Mouse (Mus musculus) right cerebral cortex, postnatal 36 days (tissue): ENCODE data around the gene Eef1e1.
"Not testable (repeated sequence)": the region's sequence is repeated elsewhere in the genome, so short reads cannot be mapped to it uniquely, and the experiment has no call there.

Experiments
- DNase-seq, 2 experiments: peaks; one replicate each; pipeline ENCODE4 v3.0.0; 2022; ENCODE audit warnings: low spot score in 2 of 2, mixed read lengths in 1 of 2

The Eef1e1 gene

DNA sequence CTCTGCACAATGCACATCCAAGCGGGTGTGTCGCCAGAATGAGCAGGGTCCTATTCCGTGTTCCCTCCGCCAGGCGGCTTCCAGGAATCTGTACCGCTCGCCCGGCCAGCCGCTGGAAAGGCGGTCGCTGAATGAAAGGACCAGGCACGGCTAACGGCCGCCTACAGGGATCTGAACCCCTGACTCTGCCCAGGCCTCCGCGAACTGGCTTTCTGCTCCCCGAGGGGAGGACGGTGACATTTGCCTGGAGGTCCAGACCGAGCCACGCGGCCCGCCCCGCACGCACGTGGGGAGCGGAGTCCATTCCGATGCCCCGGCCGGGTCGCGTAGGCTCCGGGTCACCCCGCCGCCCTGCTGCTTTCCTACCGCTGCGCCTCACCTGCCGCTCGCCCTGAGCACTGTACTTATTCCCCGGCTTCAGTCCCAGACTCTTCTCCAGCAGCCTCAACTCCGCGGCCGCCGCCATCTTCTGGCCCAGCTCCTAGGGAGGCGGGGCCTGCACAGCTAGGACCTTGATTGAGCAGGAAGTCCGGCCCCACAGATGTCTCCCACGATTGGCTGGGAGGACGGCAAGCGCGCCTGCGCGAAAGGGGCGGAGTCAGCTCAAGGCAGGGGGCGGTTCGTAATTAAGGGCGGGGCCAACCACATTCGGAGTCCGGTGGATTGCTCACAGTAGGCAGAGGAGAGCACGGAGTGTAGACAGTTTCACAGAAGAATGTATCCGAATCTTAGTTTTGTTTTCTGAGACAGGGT, at the start of gene Eef1e1:
TSS of gene Eef1e1 (minus strand) at position 531 of the 753 bp plus-strand sequence.
- peak; percentile 88 to 92 for DNase-seq

DNA sequence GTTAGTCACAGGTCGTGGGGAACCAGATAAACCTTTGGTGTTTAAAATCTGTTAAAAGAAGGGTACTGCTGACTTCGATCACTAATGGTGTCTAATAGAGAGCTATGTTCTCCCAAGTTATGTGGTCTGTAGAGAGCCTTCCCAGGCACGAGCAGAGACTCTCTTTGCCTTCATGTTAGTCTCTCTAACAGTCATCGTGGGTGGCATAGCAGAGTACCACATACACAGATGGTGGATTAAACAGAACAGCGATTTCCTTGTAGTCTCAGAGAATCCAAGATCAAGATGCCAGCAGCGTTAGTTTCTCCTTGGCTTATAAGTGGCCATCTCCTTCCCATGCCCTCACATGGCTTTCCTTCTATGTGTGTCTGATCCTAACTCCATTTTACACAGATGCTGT, 32.0 kb upstream of the Eef1e1 start:
- no peak for DNase-seq

GRCm38 (mm10) chr13:38690028-38690427, 31.2 kb upstream of the Eef1e1 start:
- peak; percentile 11 to 34 for DNase-seq

- no peak for DNase-seq
These were observed 29.9 kb upstream of the Eef1e1 start for GRCm38 (mm10) chr13:38688761-38689160.

GRCm38 (mm10) chr13:38672336-38672735, 13.5 kb upstream of the Eef1e1 start:
- no peak for DNase-seq

DNA sequence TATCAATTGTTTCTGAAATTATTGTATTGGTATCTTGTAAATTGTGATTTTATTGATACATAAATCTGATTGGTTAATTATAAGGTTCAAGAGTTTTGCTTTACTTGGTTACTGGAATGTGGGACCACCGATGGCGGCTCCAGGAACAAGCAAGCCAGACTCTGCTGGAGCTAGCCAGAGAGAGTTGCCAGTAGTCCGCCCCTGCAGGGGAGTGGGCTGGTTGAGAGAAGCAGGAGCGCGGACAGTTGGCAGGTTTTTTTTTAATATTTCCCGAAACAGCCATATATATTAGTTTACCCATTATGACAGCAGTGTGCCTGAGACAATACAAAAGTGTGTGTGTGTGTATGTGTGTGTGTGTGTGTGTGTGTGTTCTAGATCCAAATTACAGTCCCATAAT, 12.6 kb upstream of the Eef1e1 start:
- DNase-seq, result not testable (repeated sequence)

DNA sequence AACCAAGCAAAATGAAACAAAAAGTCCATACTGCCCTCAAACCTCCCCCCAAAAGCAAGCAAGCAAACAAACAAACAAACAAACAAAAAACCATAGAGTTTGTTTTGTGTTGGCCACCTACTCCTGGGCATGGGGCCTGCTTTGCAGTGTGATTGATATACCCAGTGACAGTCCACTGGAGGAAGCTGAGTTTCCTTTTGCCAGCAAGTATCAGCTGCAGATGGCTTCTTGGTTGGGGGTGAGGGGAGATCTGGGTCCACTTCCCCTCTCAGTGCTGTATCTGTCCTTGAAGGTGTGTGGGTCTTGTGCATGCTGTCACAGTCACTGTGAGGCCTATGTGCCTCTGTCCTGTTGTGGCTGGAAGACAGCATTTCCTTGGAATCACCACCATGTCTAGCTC, 11.2 kb upstream of the Eef1e1 start:
- no peak for DNase-seq

DNA sequence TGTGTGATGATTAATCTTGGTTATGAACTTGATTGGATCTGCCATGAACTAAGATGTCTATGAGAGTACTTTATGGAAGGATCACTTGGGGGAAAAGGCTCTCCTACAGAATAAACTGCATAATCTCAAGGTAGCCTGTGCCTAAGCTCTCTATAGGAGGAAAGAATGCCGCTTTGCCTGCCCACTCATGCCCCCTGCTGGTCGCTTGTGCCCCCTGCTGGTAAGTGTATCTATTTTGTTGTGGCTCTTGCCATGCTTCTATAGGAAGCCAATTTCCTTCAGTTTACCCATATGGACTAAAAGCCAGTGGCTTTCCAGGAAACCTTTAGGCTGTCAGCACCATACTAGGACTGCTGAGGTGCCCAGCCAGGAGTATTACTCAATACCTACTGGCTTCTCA, 9.7 kb upstream of the Eef1e1 start:
- no peak for DNase-seq

- no peak for DNase-seq
These were observed 5.9 kb upstream of the Eef1e1 start for GRCm38 (mm10) chr13:38664753-38665152.

DNA sequence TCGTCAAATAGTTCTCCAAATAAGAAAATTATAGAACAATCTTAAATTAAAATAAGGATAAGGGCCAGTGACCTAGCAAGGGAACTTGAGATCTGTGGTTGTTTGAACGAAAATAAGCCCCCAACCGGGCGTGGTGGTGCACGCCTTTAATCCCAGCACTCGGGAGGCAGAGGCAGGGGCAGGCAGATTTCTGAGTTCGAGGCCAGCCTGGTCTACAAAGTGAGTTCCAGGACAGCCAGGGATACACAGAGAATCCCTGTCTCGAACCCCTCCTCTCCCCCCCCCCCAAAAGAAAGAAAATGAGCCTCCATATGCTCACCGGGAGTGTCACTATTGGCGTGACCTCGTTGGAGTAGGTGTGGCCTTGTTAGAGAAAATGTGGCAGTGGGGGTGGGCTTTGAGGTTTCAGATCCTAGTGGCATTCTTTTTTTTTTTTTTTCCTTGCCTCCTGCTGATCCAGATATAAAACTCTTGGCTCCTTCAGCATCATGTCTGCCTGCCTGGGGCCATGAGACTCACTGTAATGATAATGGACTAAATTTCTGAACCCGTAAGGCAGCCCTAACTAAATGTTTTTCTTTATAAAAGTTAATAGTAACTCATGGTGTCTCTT, 772 bp upstream of the Eef1e1 start:
- DNase-seq, result no peak

GRCm38 (mm10) chr13:38657865-38658264, 993 bp downstream of the Eef1e1 start:
- no peak for DNase-seq

- DNase-seq, result no peak
These were observed 8.6 kb downstream of the Eef1e1 start for GRCm38 (mm10) chr13:38650292-38650691.

DNA sequence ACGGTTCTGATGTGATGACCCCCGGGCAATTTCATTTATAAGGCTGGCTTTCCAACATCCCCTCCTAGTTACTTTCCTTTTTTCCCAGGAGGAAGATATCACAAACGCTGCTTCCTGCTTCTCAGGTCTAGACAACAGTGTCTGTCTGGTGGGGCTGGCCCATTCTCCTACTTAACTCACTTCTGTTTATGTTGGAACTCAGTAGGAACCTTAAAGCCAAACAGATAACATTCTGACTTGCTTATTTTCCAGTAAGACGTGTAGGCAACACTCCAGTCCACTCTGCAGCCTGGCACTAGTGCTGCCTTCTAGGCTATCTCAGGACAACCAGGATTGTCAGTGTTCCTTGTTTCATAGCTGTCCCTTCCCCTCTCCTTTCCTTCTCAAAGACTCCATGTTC, 9.8 kb downstream of the Eef1e1 start:
- no peak for DNase-seq

DNA sequence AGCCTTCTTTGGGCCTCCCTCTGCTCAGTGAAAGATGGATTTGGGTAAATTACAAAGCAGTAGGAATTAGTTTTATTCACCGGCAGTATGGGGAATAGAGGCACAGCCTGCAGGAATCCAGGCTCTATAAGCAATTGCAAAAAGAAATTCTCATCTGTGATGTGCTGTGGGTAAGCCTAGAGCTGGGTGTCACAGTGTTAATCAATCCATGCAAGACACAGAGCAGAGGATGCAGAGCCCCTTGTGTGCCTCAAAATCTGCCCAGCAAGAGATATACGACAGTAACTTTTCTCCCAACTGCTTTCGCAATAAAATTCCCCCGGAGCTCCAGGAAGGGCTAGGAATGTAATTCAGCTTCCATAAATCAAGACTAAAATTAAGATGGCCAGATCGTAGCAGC, 17.4 kb downstream of the Eef1e1 start:
- no peak for DNase-seq

DNA sequence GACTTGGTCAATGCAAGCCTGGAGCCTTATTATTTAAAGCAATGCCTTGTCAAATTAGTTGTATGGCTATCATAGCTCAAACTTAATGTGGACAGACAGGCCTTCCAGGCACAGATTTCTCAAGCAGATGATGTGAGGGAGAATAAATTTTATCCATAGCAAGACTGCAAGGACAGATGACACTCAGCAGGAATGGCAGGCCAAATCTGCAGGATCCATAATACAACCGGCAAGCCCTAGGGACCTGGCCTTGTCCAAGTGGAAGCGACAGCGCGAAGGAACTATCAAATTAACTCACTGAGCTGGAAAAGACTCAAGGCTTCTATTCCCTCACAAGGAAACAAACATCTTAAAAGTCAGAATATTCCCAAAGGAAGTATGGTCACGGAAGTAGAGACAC, 17.9 kb downstream of the Eef1e1 start:
- DNase-seq, result no peak

- DNase-seq, result no peak
These were observed 20.2 kb downstream of the Eef1e1 start for GRCm38 (mm10) chr13:38638694-38639093.

DNA sequence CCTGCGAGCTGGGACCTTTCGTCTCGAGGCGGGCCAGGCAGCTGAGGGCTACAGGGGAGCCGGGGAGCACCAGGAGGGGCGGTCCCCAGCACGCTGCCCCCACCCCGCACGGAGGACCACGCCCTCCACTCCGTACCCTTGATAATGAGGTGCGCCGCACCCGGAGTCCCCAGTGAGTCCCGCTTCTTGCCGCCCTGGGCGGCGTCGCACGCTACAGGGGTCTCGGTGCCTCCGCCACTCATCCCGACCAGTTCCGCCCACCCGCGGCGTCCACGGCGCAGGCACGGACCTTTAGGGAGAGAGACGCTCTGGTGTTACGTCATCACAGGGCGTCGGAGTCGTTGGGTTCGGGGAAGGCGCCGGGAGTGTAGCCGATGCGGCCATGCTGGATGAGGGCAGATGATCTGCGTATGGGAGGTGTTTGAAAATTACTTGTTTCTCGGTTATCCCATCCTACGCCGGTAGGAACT, 24.0 kb downstream of the Eef1e1 start, which contains the start of gene Bloc1s5:
TSS of gene Bloc1s5 (minus strand) at position 310 of the 470 bp plus-strand sequence.
- peak; percentile 92 to 93 for DNase-seq

DNA sequence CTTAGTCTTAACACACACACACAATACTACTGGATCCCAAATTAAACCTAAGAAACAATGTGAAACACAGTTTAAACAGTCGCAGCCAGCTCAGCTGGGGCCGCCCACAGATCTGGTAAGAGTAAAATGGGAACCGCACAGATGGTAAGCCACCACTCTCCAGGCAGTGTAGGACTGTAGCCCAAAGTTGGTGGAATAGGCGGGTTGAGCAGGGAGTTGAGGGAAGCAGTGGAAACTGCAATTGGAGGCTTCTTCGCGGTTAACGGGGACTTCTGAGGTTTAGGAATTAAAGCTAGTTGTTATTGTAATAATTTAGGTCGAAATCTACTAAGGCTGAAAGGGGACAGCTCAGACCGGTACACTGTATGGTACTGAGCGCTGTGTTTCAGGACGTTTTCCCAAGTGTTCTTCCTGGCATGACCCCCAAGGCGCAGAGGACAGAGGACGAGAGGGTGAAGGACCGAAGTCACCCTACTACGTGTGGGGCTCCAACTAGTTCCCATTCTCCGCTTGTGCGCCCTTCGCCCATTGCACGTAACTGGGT, 24.5 kb downstream of the Eef1e1 start:
- DNase-seq, result peak; percentile 77 to 88

GRCm38 (mm10) chr13:38633287-38634000, 25.4 kb downstream of the Eef1e1 start:
- DNase-seq, result peak; percentile 14 to 47

- no peak for DNase-seq
These were observed 26.3 kb downstream of the Eef1e1 start for GRCm38 (mm10) chr13:38632556-38632955.

GRCm38 (mm10) chr13:38626229-38626525, 32.7 kb downstream of the Eef1e1 start:
- no peak for DNase-seq

- DNase-seq, result no peak
These were observed 33.2 kb downstream of the Eef1e1 start for GRCm38 (mm10) chr13:38625492-38626228.
